Mouse (Mus musculus): ENCODE results near the gene Actr1b. TPM values are rescaled to one million over a fixed set of nuclear protein-coding genes. Genes with fewer than 3 reads are reported as not detected.
A peak's percentile ranks its signal among the peaks of the same experiment; 100 is the strongest.

Actr1b gene
- polyA plus RNA-seq (2014; fragmentation: Nextera tagmentation; extraction: Ambion mirVana), result 127 and 135 TPM in 2 replicates

GRCm38 (mm10) chr1:36714311-36714710, at the start of gene Actr1b:
Gene Actr1b, minus strand, starts transcription at chr1:36714422.
- DNase-seq (ENCODE audit: low spot score), result no peak
- H3K4me2 ChIP-seq (ENCODE audit: low read depth), result no peak within 1 kb of the TSS
- no peaks in the 10 kb centered on the region for H3K4me1 ChIP-seq (ENCODE audit: control insufficient read depth, insufficient read depth, low read length)
- no peaks in the 10 kb centered on the region for H3K27me3 ChIP-seq (ENCODE audit: control insufficient read depth, insufficient read depth, low read length)
- no peak within 1 kb of the TSS for H3K27ac ChIP-seq (ENCODE audit: low read depth, low read length)
- H3K36me3 ChIP-seq (ENCODE audit: control insufficient read depth, insufficient read depth, low read length), result no peaks in the 10 kb centered on the region
- WGBS, result 82% methylated on average over 5 of the region's 5 CpGs
- no peak for ATAC-seq (ENCODE audit: insufficient read depth, low FRiP score, low TSS enrichment)
- no peak within 1 kb of the TSS for H3K9ac ChIP-seq (ENCODE audit: low read length)
- no peaks in the 10 kb centered on the region for H3K9me3 ChIP-seq (ENCODE audit: control insufficient read depth, low read length)
- no peak within 1 kb of the TSS for H3K4me3 ChIP-seq (ENCODE audit: low read depth, low read length)

DNA sequence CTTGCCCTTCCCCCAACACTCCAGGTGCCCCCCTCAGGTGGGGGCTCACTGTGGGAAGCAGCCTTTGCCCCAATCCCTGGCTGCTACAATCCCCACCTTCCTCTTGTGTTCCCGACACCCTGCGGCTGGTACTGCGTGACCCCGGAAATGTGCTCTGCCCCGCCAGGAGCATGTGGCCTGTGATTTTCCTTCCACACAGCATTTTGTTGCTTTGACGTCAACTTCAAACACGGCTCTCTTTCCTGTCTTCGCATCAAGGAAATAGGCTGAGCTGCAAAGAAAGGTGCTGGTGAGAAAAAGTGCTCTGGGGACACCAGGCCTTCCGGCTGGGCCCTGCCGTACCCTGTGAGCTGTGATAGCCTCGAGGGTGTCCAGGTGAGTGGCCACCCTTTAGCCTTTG, 47.3 kb upstream of the Actr1b start, which contains the start of gene Zap70:
Gene Zap70, plus strand, starts transcription at position 231 of the 400 bp plus-strand sequence.
- no peak within 1 kb of the TSS for H3K27ac ChIP-seq (ENCODE audit: low read depth, low read length)
- no peak within 1 kb of the TSS for H3K9ac ChIP-seq (ENCODE audit: low read length)
- WGBS, result 84% methylated on average over 11 of the region's 11 CpGs
- no peaks in the 10 kb centered on the region for H3K4me1 ChIP-seq (ENCODE audit: control insufficient read depth, insufficient read depth, low read length)
- no peak for ATAC-seq (ENCODE audit: insufficient read depth, low FRiP score, low TSS enrichment)
- H3K27me3 ChIP-seq (ENCODE audit: control insufficient read depth, insufficient read depth, low read length), result no peaks in the 10 kb centered on the region
- H3K4me3 ChIP-seq (ENCODE audit: low read depth, low read length), result no peak within 1 kb of the TSS
- H3K9me3 ChIP-seq (ENCODE audit: control insufficient read depth, low read length), result no peaks in the 10 kb centered on the region
- H3K4me2 ChIP-seq (ENCODE audit: low read depth), result no peak within 1 kb of the TSS
- no peaks in the 10 kb centered on the region for H3K36me3 ChIP-seq (ENCODE audit: control insufficient read depth, insufficient read depth, low read length)
- DNase-seq (ENCODE audit: low spot score), result no peak

DNA sequence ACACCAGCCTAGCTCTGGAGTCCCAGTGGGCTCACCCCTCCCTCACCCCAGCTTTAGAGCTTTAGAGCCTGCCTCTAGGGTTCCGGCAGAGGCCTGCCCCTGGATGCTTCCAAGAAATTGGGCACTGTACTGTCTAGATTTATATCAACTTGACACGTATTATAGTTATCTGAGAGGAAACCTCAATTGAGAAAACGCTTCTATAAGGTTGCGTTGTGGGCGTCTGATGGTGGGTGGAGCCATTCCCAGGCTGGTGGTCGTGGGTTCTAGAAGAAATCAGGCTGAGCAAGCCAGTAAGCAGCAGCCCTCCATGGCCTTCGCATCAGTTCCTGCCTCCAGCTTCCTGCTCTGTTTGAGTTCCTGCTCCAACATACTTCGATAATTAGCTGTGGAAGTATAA, 46.8 kb upstream of the Actr1b start:
- H3K36me3 ChIP-seq (ENCODE audit: control insufficient read depth, insufficient read depth, low read length), result no peaks in the 10 kb centered on the region
- 90% methylated on average over 8 of the region's 8 CpGs for WGBS
- no peak overlapping the region for H3K27ac ChIP-seq (ENCODE audit: low read depth, low read length)
- H3K4me2 ChIP-seq (ENCODE audit: low read depth), result no peak overlapping the region
- no peak for ATAC-seq (ENCODE audit: insufficient read depth, low FRiP score, low TSS enrichment)
- no peak overlapping the region for H3K9ac ChIP-seq (ENCODE audit: low read length)
- no peaks in the 10 kb centered on the region for H3K9me3 ChIP-seq (ENCODE audit: control insufficient read depth, low read length)
- no peak for DNase-seq (ENCODE audit: low spot score)
- H3K4me1 ChIP-seq (ENCODE audit: control insufficient read depth, insufficient read depth, low read length), result no peaks in the 10 kb centered on the region
- H3K4me3 ChIP-seq (ENCODE audit: low read depth, low read length), result no peak overlapping the region
- H3K27me3 ChIP-seq (ENCODE audit: control insufficient read depth, insufficient read depth, low read length), result no peaks in the 10 kb centered on the region

DNA sequence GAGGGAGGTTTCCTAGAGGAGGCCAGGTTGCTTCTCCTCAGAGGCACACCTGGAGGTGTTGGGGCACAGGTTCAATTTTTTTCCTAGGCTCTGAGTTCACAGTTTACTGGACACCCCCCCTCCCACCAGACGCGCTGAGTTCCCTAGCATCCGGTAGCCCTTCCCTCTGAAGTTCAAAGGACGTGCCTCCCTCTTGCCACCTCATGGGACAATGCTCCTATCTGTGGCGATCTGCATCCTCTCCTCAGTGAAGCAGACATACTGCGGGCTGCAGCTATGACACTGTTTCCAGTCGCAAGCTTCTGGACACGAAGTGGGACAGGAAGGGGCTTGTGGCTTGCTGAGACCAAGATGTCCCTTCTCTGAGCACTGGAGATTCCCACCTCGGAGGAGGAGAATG, 46.2 kb upstream of the Actr1b start:
- 79% methylated on average over 9 of the region's 9 CpGs for WGBS
- Histone ChIP-seq H3K9me3 (ENCODE audit: control insufficient read depth, low read length) (no peaks in the 10 kb centered on the region), H3K4me3 (ENCODE audit: low read depth, low read length) (no peak overlapping the region), H3K9ac (ENCODE audit: low read length) (no peak overlapping the region), H3K4me1 (ENCODE audit: control insufficient read depth, insufficient read depth, low read length) (no peaks in the 10 kb centered on the region), H3K27ac (ENCODE audit: low read depth, low read length) (no peak overlapping the region), H3K36me3 (ENCODE audit: control insufficient read depth, insufficient read depth, low read length) (no peaks in the 10 kb centered on the region), H3K27me3 (ENCODE audit: control insufficient read depth, insufficient read depth, low read length) (no peaks in the 10 kb centered on the region), H3K4me2 (ENCODE audit: low read depth) (no peak overlapping the region)
- DNase-seq (ENCODE audit: low spot score) (no peak), ATAC-seq (ENCODE audit: insufficient read depth, low FRiP score, low TSS enrichment) (no peak)

DNA sequence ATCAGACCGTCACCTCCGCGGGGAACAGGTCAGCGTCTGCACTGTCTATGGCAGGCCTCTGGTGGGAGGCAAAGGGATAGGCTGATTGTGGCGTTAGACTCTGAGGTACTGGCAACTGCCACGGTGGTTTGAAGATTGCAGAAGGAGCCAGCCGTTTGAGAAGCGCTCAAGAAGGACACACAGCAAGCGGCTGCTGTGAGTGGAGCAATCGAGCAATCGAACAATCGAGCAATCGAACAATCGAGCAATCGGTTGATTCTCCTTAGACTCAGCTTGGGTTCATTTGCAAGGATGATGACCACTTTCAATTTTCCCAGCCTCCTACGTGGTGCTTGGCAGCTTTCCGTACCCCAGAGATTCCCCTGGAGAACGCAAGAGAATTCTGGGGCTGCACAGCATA, 44.9 kb upstream of the Actr1b start:
- 89% methylated on average over 18 of the region's 18 CpGs for WGBS
- ATAC-seq (ENCODE audit: insufficient read depth, low FRiP score, low TSS enrichment), result no peak
- no peak overlapping the region for H3K4me3 ChIP-seq (ENCODE audit: low read depth, low read length)
- H3K9ac ChIP-seq (ENCODE audit: low read length), result no peak overlapping the region
- no peaks in the 10 kb centered on the region for H3K36me3 ChIP-seq (ENCODE audit: control insufficient read depth, insufficient read depth, low read length)
- H3K27ac ChIP-seq (ENCODE audit: low read depth, low read length), result no peak overlapping the region
- no peaks in the 10 kb centered on the region for H3K27me3 ChIP-seq (ENCODE audit: control insufficient read depth, insufficient read depth, low read length)
- H3K9me3 ChIP-seq (ENCODE audit: control insufficient read depth, low read length), result no peaks in the 10 kb centered on the region
- DNase-seq (ENCODE audit: low spot score), result no peak
- no peak overlapping the region for H3K4me2 ChIP-seq (ENCODE audit: low read depth)
- H3K4me1 ChIP-seq (ENCODE audit: control insufficient read depth, insufficient read depth, low read length), result no peaks in the 10 kb centered on the region

DNA sequence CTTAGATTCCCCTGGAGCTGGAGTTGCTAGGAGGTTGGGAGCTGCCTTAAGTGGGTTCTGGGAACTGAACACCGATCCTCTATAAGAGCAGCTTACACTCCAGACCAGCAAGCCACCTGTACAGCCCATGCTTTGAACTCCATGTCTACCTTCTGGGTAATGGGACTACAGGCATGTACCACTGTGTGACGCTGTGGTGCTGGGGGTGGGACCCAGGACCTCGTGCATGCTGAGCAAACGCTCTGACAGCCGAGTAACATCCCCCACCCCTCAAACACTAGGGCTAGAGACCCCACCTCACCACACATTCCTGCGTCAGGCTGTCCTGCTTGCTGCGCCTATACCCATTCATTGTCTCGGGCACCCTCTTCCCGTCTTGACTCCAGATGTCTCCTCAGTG, 44.3 kb upstream of the Actr1b start:
- Histone ChIP-seq H3K9ac (ENCODE audit: low read length) (no peak overlapping the region), H3K27ac (ENCODE audit: low read depth, low read length) (no peak overlapping the region), H3K27me3 (ENCODE audit: control insufficient read depth, insufficient read depth, low read length) (no peaks in the 10 kb centered on the region)

GRCm38 (mm10) chr1:36753932-36754675, 39.9 kb upstream of the Actr1b start:
- Histone ChIP-seq H3K4me1 (ENCODE audit: control insufficient read depth, insufficient read depth, low read length) (no peaks in the 10 kb centered on the region), H3K27ac (ENCODE audit: low read depth, low read length) (no peak overlapping the region), H3K9me3 (ENCODE audit: control insufficient read depth, low read length) (no peaks in the 10 kb centered on the region), H3K27me3 (ENCODE audit: control insufficient read depth, insufficient read depth, low read length) (no peaks in the 10 kb centered on the region), H3K36me3 (ENCODE audit: control insufficient read depth, insufficient read depth, low read length) (no peaks in the 10 kb centered on the region), H3K4me3 (ENCODE audit: low read depth, low read length) (no peak overlapping the region), H3K4me2 (ENCODE audit: low read depth) (no peak overlapping the region), H3K9ac (ENCODE audit: low read length) (no peak overlapping the region)
- ATAC-seq (ENCODE audit: insufficient read depth, low FRiP score, low TSS enrichment), result no peak
- WGBS, result 80% methylated on average over 6 of the region's 6 CpGs
- no peak for DNase-seq (ENCODE audit: low spot score)

More for the DNA sequence above, 44.3 kb upstream of the Actr1b start:
- Histone ChIP-seq H3K4me3 (ENCODE audit: low read depth, low read length) (no peak overlapping the region), H3K4me1 (ENCODE audit: control insufficient read depth, insufficient read depth, low read length) (no peaks in the 10 kb centered on the region), H3K36me3 (ENCODE audit: control insufficient read depth, insufficient read depth, low read length) (no peaks in the 10 kb centered on the region), H3K9me3 (ENCODE audit: control insufficient read depth, low read length) (no peaks in the 10 kb centered on the region), H3K4me2 (ENCODE audit: low read depth) (no peak overlapping the region)
- 85% methylated on average over 9 of the region's 9 CpGs for WGBS
- ATAC-seq (ENCODE audit: insufficient read depth, low FRiP score, low TSS enrichment) (no peak), DNase-seq (ENCODE audit: low spot score) (no peak)

DNA sequence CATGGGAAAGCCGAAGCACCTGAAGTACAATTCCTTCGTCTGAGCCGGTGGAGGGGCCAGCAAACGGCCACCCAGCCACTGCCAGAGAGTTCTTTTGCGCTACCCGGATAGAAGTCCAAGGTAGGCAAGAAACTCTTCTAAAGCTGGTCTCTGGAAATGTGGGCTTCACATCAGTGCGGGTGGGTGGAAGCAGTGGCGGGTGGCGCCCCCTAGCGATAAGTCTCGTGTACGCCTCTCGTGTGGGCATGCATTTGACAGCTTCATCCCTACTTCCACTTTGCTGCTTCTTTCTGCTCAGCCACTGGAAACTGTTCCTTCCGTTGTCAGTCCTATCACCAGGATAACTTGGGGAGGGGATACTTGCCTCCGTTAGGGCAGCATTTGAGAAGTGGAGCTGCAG, 32.2 kb upstream of the Actr1b start:
- no peak overlapping the region for H3K4me3 ChIP-seq (ENCODE audit: low read depth, low read length)
- no peaks in the 10 kb centered on the region for H3K9me3 ChIP-seq (ENCODE audit: control insufficient read depth, low read length)
- H3K4me1 ChIP-seq (ENCODE audit: control insufficient read depth, insufficient read depth, low read length), result no peaks in the 10 kb centered on the region
- H3K27ac ChIP-seq (ENCODE audit: low read depth, low read length), result no peak overlapping the region
- WGBS, result 46% methylated on average over 15 of the region's 15 CpGs
- DNase-seq (ENCODE audit: low spot score) (peak; percentile 62), ATAC-seq (ENCODE audit: insufficient read depth, low FRiP score, low TSS enrichment) (no peak)
- no peaks in the 10 kb centered on the region for H3K27me3 ChIP-seq (ENCODE audit: control insufficient read depth, insufficient read depth, low read length)
- H3K36me3 ChIP-seq (ENCODE audit: control insufficient read depth, insufficient read depth, low read length), result no peaks in the 10 kb centered on the region
- H3K9ac ChIP-seq (ENCODE audit: low read length), result no peak overlapping the region
- no peak overlapping the region for H3K4me2 ChIP-seq (ENCODE audit: low read depth)

DNA sequence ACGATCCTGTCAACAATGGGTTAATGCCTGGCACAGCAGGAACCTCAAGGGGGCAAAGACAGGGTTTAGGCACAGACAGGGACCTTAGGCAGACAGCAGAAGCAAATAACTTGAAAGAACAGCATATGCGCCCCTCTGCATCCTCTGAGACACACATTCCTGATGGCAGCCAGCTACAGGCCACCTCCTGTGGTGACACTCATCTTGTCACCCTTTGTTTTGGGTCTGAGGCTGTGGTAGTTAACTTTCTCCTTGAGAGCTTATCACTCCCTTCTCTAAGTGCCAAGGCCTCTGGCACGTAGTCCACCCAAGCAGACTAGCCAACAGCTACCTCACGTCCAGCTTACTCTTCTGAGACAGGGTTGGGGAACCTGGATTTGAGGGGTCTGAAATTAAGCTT, 31.4 kb upstream of the Actr1b start:
- H3K4me2 ChIP-seq (ENCODE audit: low read depth), result no peak overlapping the region
- no peak overlapping the region for H3K4me3 ChIP-seq (ENCODE audit: low read depth, low read length)
- H3K27me3 ChIP-seq (ENCODE audit: control insufficient read depth, insufficient read depth, low read length), result no peaks in the 10 kb centered on the region
- ATAC-seq (ENCODE audit: insufficient read depth, low FRiP score, low TSS enrichment), result no peak
- H3K27ac ChIP-seq (ENCODE audit: low read depth, low read length), result no peak overlapping the region
- H3K36me3 ChIP-seq (ENCODE audit: control insufficient read depth, insufficient read depth, low read length), result no peaks in the 10 kb centered on the region
- no peaks in the 10 kb centered on the region for H3K9me3 ChIP-seq (ENCODE audit: control insufficient read depth, low read length)
- DNase-seq (ENCODE audit: low spot score), result no peak
- no peaks in the 10 kb centered on the region for H3K4me1 ChIP-seq (ENCODE audit: control insufficient read depth, insufficient read depth, low read length)
- H3K9ac ChIP-seq (ENCODE audit: low read length), result no peak overlapping the region
- WGBS, result 38% methylated on average over 4 of the region's 4 CpGs

Measured in neural tube, embryonic 11.5 days (tissue).